Mouse (Mus musculus) kidney, embryonic 16.5 days (tissue): ENCODE data around the gene Acbd7. TPM values are rescaled to one million over a fixed set of nuclear protein-coding genes. Genes with fewer than 3 reads are reported as not detected.

Experiments used
- ATAC-seq: fragments of 200-750 bp; cut with Nextera tagmentation; 2 replicates; pipeline ENCODE4 v1.8.0; 2017; ENCODE audit warnings: moderate TSS enrichment; ENCODE audit not compliant: low FRiP score, low TSS enrichment
- H3K27ac ChIP-seq: fragments of 300-500 bp; sonication (generic); 2 replicates; pipeline ENCODE4 v1.5.1; 2014; ENCODE audit warnings: low read length
- H3K27me3 ChIP-seq: fragments of 300-500 bp; sonication (generic); 2 replicates; pipeline ENCODE4 v1.6.1; 2014; ENCODE audit warnings: low read length, control low read depth, mixed read lengths; ENCODE audit not compliant: insufficient read depth
- H3K36me3 ChIP-seq: fragments of 300-500 bp; sonication (generic); 2 replicates; pipeline ENCODE4 v1.6.1; 2014; ENCODE audit warnings: low read length, control low read depth, mixed read lengths; ENCODE audit not compliant: insufficient read depth
- H3K4me1 ChIP-seq: fragments of 300-500 bp; sonication (generic); 2 replicates; pipeline ENCODE4 v1.6.1; 2014; ENCODE audit warnings: low read length, control low read depth, mixed read lengths; ENCODE audit not compliant: insufficient read depth
- H3K4me2 ChIP-seq: fragments of 300-500 bp; sonication (generic); replicated peaks from 2 replicates; pipeline ENCODE4 v1.6.1; 2014; ENCODE audit warnings: low read depth, low read length
- H3K4me3 ChIP-seq: fragments of 300-500 bp; sonication (generic); 2 replicates; pipeline ENCODE4 v1.5.1; 2014; ENCODE audit warnings: mild to moderate bottlenecking, low read length
- H3K9ac ChIP-seq: fragments of 300-500 bp; sonication (generic); replicated peaks from 2 replicates; pipeline ENCODE4 v1.6.1; 2014; ENCODE audit warnings: low read length
- H3K9me3 ChIP-seq: fragments of 300-500 bp; sonication (generic); 2 replicates; pipeline ENCODE4 v1.6.1; 2016; ENCODE audit warnings: low read length, control low read depth
- WGBS: fragments of 180-500 bp; shearing (Covaris S2); extraction: QIAGEN DNeasy Blood & Tissue Kit; methylation state at CpG from one replicate; pipeline ENCODE4 v1.1.7; 2014; 5-methylcytosine and 5-hydroxymethylcytosine counted together
- polyA plus RNA-seq: library from polyadenylated mRNA; unstranded; fragments of >200 nt; fragmentation: Nextera tagmentation; extraction: Ambion mirVana; gene quantifications from 2 replicates; pipeline ENCODE4 v1.2.1, GENCODE M21; 2015

Gene Acbd7
- 0.86 and 0.99 TPM in 2 replicates for polyA plus RNA-seq

GRCm38 (mm10) chr2:3335611-3336301, at the start of gene Acbd7:
TSS of gene Acbd7 (plus strand) at chr2:3336168.
- H3K4me1 ChIP-seq = peaks cover 15% of the 10 kb centered on the region
- peaks cover 8% of the 10 kb centered on the region; the same call in 1 of the 2 replicates for H3K27me3 ChIP-seq
- WGBS = 5% methylated on average over 20 of the region's 20 CpGs
- peak within 1 kb of the TSS; percentile 43 for H3K4me3 ChIP-seq
- H3K9me3 ChIP-seq = no peaks in the 10 kb centered on the region
- H3K4me2 ChIP-seq = peak within 1 kb of the TSS; percentile 69
- H3K9ac ChIP-seq = peak within 1 kb of the TSS; percentile 49
- ATAC-seq = peak; percentile 64
- no peaks in the 10 kb centered on the region for H3K36me3 ChIP-seq
- no peak within 1 kb of the TSS for H3K27ac ChIP-seq

GRCm38 (mm10) chr2:3286243-3286642, 49.7 kb upstream of the Acbd7 start:
- Histone ChIP-seq H3K27me3 (no peaks in the 10 kb centered on the region), H3K36me3 (no peaks in the 10 kb centered on the region), H3K4me3 (no peak overlapping the region), H3K9me3 (no peaks in the 10 kb centered on the region), H3K4me1 (peaks cover 14% of the 10 kb centered on the region), H3K4me2 (no peak overlapping the region), H3K27ac (no peak overlapping the region), H3K9ac (no peak overlapping the region)
- 50% methylated on average over 2 of the region's 2 CpGs for WGBS
- no peak for ATAC-seq

GRCm38 (mm10) chr2:3289581-3289980, 46.4 kb upstream of the Acbd7 start:
- peaks cover 10% of the 10 kb centered on the region for H3K4me1 ChIP-seq
- H3K27ac ChIP-seq = no peak overlapping the region
- H3K27me3 ChIP-seq = no peaks in the 10 kb centered on the region
- H3K36me3 ChIP-seq = no peaks in the 10 kb centered on the region
- H3K9ac ChIP-seq = no peak overlapping the region
- ATAC-seq = no peak
- H3K4me3 ChIP-seq = no peak overlapping the region
- no peak overlapping the region for H3K4me2 ChIP-seq
- WGBS = 61% methylated on average over 1 of the region's 1 CpGs
- H3K9me3 ChIP-seq = no peaks in the 10 kb centered on the region

- Histone ChIP-seq H3K9ac (no peak overlapping the region), H3K9me3 (no peaks in the 10 kb centered on the region), H3K27me3 (no peaks in the 10 kb centered on the region), H3K4me1 (no peaks in the 10 kb centered on the region), H3K4me3 (no peak overlapping the region), H3K36me3 (no peaks in the 10 kb centered on the region), H3K27ac (no peak overlapping the region), H3K4me2 (no peak overlapping the region)
- 77% methylated on average over 1 of the region's 1 CpGs for WGBS
- ATAC-seq = no peak
Measured at GRCm38 (mm10) chr2:3292170-3292569, 43.8 kb upstream of the Acbd7 start.

- H3K27me3 ChIP-seq = no peaks in the 10 kb centered on the region
- no peak overlapping the region for H3K9ac ChIP-seq
- H3K9me3 ChIP-seq = no peaks in the 10 kb centered on the region
- H3K4me1 ChIP-seq = no peaks in the 10 kb centered on the region
- no peak for ATAC-seq
- no peaks in the 10 kb centered on the region for H3K36me3 ChIP-seq
- 89% methylated on average over 7 of the region's 7 CpGs for WGBS
- H3K4me2 ChIP-seq = no peak overlapping the region
- no peak overlapping the region for H3K4me3 ChIP-seq
- no peak overlapping the region for H3K27ac ChIP-seq
Measured at GRCm38 (mm10) chr2:3295826-3296225, 40.1 kb upstream of the Acbd7 start.

- Histone ChIP-seq H3K4me3 (no peak overlapping the region), H3K9me3 (no peaks in the 10 kb centered on the region), H3K36me3 (peaks cover 10% of the 10 kb centered on the region), H3K27me3 (no peaks in the 10 kb centered on the region), H3K27ac (no peak overlapping the region), H3K9ac (no peak overlapping the region), H3K4me2 (no peak overlapping the region), H3K4me1 (peaks cover 9% of the 10 kb centered on the region; the same call in 1 of the 2 replicates)
- 0 out of 2 replicates have a peak, but pooled peaks have one; percentile 39 for ATAC-seq
- 44% methylated on average over 3 of the region's 3 CpGs for WGBS
Measured at GRCm38 (mm10) chr2:3305426-3306025, 30.4 kb upstream of the Acbd7 start.

- no peaks in the 10 kb centered on the region for H3K9me3 ChIP-seq
- no peak overlapping the region for H3K27ac ChIP-seq
- H3K4me2 ChIP-seq = no peak overlapping the region
- peaks cover 40% of the 10 kb centered on the region for H3K36me3 ChIP-seq
- no peaks in the 10 kb centered on the region for H3K27me3 ChIP-seq
- H3K4me3 ChIP-seq = no peak overlapping the region
- no peak overlapping the region for H3K9ac ChIP-seq
- ATAC-seq = no peak
- 89% methylated on average over 2 of the region's 2 CpGs for WGBS
- no peaks in the 10 kb centered on the region for H3K4me1 ChIP-seq
Measured at GRCm38 (mm10) chr2:3323132-3323531, 12.8 kb upstream of the Acbd7 start.

- Histone ChIP-seq H3K27me3 (no peaks in the 10 kb centered on the region), H3K27ac (no peak overlapping the region), H3K4me1 (no peaks in the 10 kb centered on the region), H3K9ac (no peak overlapping the region; the same call in 1 of the 2 replicates), H3K36me3 (peaks cover 52% of the 10 kb centered on the region), H3K4me2 (no peak overlapping the region), H3K9me3 (no peaks in the 10 kb centered on the region), H3K4me3 (no peak overlapping the region)
- ATAC-seq = no peak
- 92% methylated on average over 7 of the region's 7 CpGs for WGBS
Measured at GRCm38 (mm10) chr2:3324381-3325130, 11.4 kb upstream of the Acbd7 start.

- Histone ChIP-seq H3K9ac (no peak overlapping the region), H3K27me3 (no peaks in the 10 kb centered on the region), H3K4me3 (no peak overlapping the region), H3K27ac (no peak overlapping the region), H3K36me3 (peaks cover 53% of the 10 kb centered on the region), H3K4me2 (no peak overlapping the region), H3K9me3 (no peaks in the 10 kb centered on the region), H3K4me1 (peaks cover 13% of the 10 kb centered on the region)
- ATAC-seq = no peak
- 89% methylated on average over 1 of the region's 1 CpGs for WGBS
Measured at GRCm38 (mm10) chr2:3326547-3326946, 9.4 kb upstream of the Acbd7 start.
